Mouse (Mus musculus): Measurements from ENCODE around the gene Coro2b. TPM values are rescaled to one million over a fixed set of nuclear protein-coding genes. Genes with fewer than 3 reads are reported as not detected.

Coro2b gene
- polyA plus RNA-seq, 1 experiment from 2014 or later: 24.6 TPM

GRCm38 (mm10) chr9:62476782-62477487 is 59.9 kb downstream of the Coro2b start:
- H3K9ac ChIP-seq (ENCODE audit: low read length): peak overlapping the region; percentile 33
- peaks cover 17% of the 10 kb centered on the region for H3K4me1 ChIP-seq (replicated peaks; ENCODE audit: control insufficient read depth, insufficient read depth, low read length)
- H3K4me2 ChIP-seq (ENCODE audit: low read depth, low read length): no peak overlapping the region
- H3K27ac ChIP-seq (ENCODE audit: low read length): peak overlapping the region; percentile 78
- H3K4me3 ChIP-seq (ENCODE audit: low read length): no peak overlapping the region
- H3K27me3 ChIP-seq (ENCODE audit: control insufficient read depth, insufficient read depth, low read depth, low read length): no peaks in the 10 kb centered on the region
- H3K36me3 ChIP-seq (ENCODE audit: control insufficient read depth, insufficient read depth, low read length): no peaks in the 10 kb centered on the region
- 16% methylated on average over 11 of the region's 11 CpGs for whole genome bisulfite sequencing
- no peaks in the 10 kb centered on the region for H3K9me3 ChIP-seq (ENCODE audit: control insufficient read depth, low read length)
- ATAC-seq (ENCODE audit: low read depth): peak; percentile 97

GRCm38 (mm10) chr9:62474206-62474605 is 62.6 kb downstream of the Coro2b start:
- 64% methylated on average over 2 of the region's 2 CpGs for WGBS
- Histone ChIP-seq H3K4me2 (ENCODE audit: low read depth, low read length) (no peak overlapping the region), H3K9ac (ENCODE audit: low read length) (no peak overlapping the region), H3K27ac (ENCODE audit: low read length) (no peak overlapping the region), H3K4me3 (ENCODE audit: low read length) (no peak overlapping the region), H3K36me3 (ENCODE audit: control insufficient read depth, insufficient read depth, low read length) (no peaks in the 10 kb centered on the region), H3K9me3 (ENCODE audit: control insufficient read depth, low read length) (no peaks in the 10 kb centered on the region), H3K4me1 (replicated peaks; ENCODE audit: control insufficient read depth, insufficient read depth, low read length) (peaks cover 17% of the 10 kb centered on the region), H3K27me3 (ENCODE audit: control insufficient read depth, insufficient read depth, low read depth, low read length) (no peaks in the 10 kb centered on the region)
- no peak for ATAC-seq (ENCODE audit: low read depth)

GRCm38 (mm10) chr9:62471541-62472189 is 65.2 kb downstream of the Coro2b start:
- WGBS: 81% methylated on average over 14 of the region's 14 CpGs
- Histone ChIP-seq H3K4me2 (ENCODE audit: low read depth, low read length) (no peak overlapping the region), H3K27ac (ENCODE audit: low read length) (no peak overlapping the region), H3K9me3 (ENCODE audit: control insufficient read depth, low read length) (no peaks in the 10 kb centered on the region), H3K9ac (ENCODE audit: low read length) (no peak overlapping the region), H3K36me3 (ENCODE audit: control insufficient read depth, insufficient read depth, low read length) (no peaks in the 10 kb centered on the region), H3K27me3 (ENCODE audit: control insufficient read depth, insufficient read depth, low read depth, low read length) (no peaks in the 10 kb centered on the region), H3K4me1 (replicated peaks; ENCODE audit: control insufficient read depth, insufficient read depth, low read length) (peaks cover 6% of the 10 kb centered on the region), H3K4me3 (ENCODE audit: low read length) (no peak overlapping the region)
- no peak for ATAC-seq (ENCODE audit: low read depth)

- Histone ChIP-seq H3K27ac (ENCODE audit: low read length) (no peak overlapping the region), H3K9me3 (ENCODE audit: control insufficient read depth, low read length) (no peaks in the 10 kb centered on the region), H3K9ac (ENCODE audit: low read length) (no peak overlapping the region), H3K4me1 (replicated peaks; ENCODE audit: control insufficient read depth, insufficient read depth, low read length) (peaks cover 6% of the 10 kb centered on the region; the same call in 1 of the 2 replicates), H3K27me3 (ENCODE audit: control insufficient read depth, insufficient read depth, low read depth, low read length) (no peaks in the 10 kb centered on the region), H3K4me3 (ENCODE audit: low read length) (no peak overlapping the region), H3K36me3 (ENCODE audit: control insufficient read depth, insufficient read depth, low read length) (no peaks in the 10 kb centered on the region), H3K4me2 (ENCODE audit: low read depth, low read length) (no peak overlapping the region)
- ATAC-seq (ENCODE audit: low read depth): no peak
- WGBS: 85% methylated on average over 14 of the region's 14 CpGs
Observed at GRCm38 (mm10) chr9:62471041-62471440, 65.8 kb downstream of the Coro2b start.

GRCm38 (mm10) chr9:62470398-62470797 is 66.4 kb downstream of the Coro2b start:
- peak; percentile 61; the same call in 1 of the 2 replicates for ATAC-seq (ENCODE audit: low read depth)
- no peak overlapping the region for H3K4me2 ChIP-seq (ENCODE audit: low read depth, low read length)

GRCm38 (mm10) chr9:62469696-62470095 is 67.1 kb downstream of the Coro2b start:
- WGBS: 83% methylated on average over 10 of the region's 10 CpGs
- H3K4me2 ChIP-seq (ENCODE audit: low read depth, low read length): no peak overlapping the region
- no peaks in the 10 kb centered on the region for H3K9me3 ChIP-seq (ENCODE audit: control insufficient read depth, low read length)
- no peaks in the 10 kb centered on the region for H3K36me3 ChIP-seq (ENCODE audit: control insufficient read depth, insufficient read depth, low read length)
- H3K9ac ChIP-seq (ENCODE audit: low read length): no peak overlapping the region
- H3K4me3 ChIP-seq (ENCODE audit: low read length): no peak overlapping the region
- no peak for ATAC-seq (ENCODE audit: low read depth)
- no peak overlapping the region for H3K27ac ChIP-seq (ENCODE audit: low read length)
- H3K4me1 ChIP-seq (replicated peaks; ENCODE audit: control insufficient read depth, insufficient read depth, low read length): peaks cover 6% of the 10 kb centered on the region; the same call in 1 of the 2 replicates
- H3K27me3 ChIP-seq (ENCODE audit: control insufficient read depth, insufficient read depth, low read depth, low read length): no peaks in the 10 kb centered on the region

More at GRCm38 (mm10) chr9:62470398-62470797, 66.4 kb downstream of the Coro2b start:
- WGBS: 14% methylated on average over 1 of the region's 1 CpGs
- Histone ChIP-seq H3K27ac (ENCODE audit: low read length) (no peak overlapping the region), H3K9ac (ENCODE audit: low read length) (no peak overlapping the region), H3K4me3 (ENCODE audit: low read length) (no peak overlapping the region), H3K27me3 (ENCODE audit: control insufficient read depth, insufficient read depth, low read depth, low read length) (no peaks in the 10 kb centered on the region), H3K4me1 (replicated peaks; ENCODE audit: control insufficient read depth, insufficient read depth, low read length) (peaks cover 6% of the 10 kb centered on the region; the same call in 1 of the 2 replicates), H3K9me3 (ENCODE audit: control insufficient read depth, low read length) (no peaks in the 10 kb centered on the region), H3K36me3 (ENCODE audit: control insufficient read depth, insufficient read depth, low read length) (no peaks in the 10 kb centered on the region)

GRCm38 (mm10) chr9:62469143-62469542 is 67.7 kb downstream of the Coro2b start:
- H3K27me3 ChIP-seq (ENCODE audit: control insufficient read depth, insufficient read depth, low read depth, low read length): no peaks in the 10 kb centered on the region
- H3K4me1 ChIP-seq (replicated peaks; ENCODE audit: control insufficient read depth, insufficient read depth, low read length): peaks cover 1% of the 10 kb centered on the region; the same call in 1 of the 2 replicates
- no peaks in the 10 kb centered on the region for H3K36me3 ChIP-seq (ENCODE audit: control insufficient read depth, insufficient read depth, low read length)
- no peak for ATAC-seq (ENCODE audit: low read depth)
- WGBS: 73% methylated on average over 13 of the region's 13 CpGs
- no peak overlapping the region for H3K4me3 ChIP-seq (ENCODE audit: low read length)
- no peak overlapping the region for H3K4me2 ChIP-seq (ENCODE audit: low read depth, low read length)
- H3K9me3 ChIP-seq (ENCODE audit: control insufficient read depth, low read length): no peaks in the 10 kb centered on the region
- H3K9ac ChIP-seq (ENCODE audit: low read length): no peak overlapping the region
- no peak overlapping the region for H3K27ac ChIP-seq (ENCODE audit: low read length)

- H3K36me3 ChIP-seq (ENCODE audit: control insufficient read depth, insufficient read depth, low read length): no peaks in the 10 kb centered on the region
- no peak overlapping the region for H3K9ac ChIP-seq (ENCODE audit: low read length)
- no peak overlapping the region for H3K4me3 ChIP-seq (ENCODE audit: low read length)
- no peaks in the 10 kb centered on the region for H3K9me3 ChIP-seq (ENCODE audit: control insufficient read depth, low read length)
- ATAC-seq (ENCODE audit: low read depth): no peak
- no peaks in the 10 kb centered on the region for H3K27me3 ChIP-seq (ENCODE audit: control insufficient read depth, insufficient read depth, low read depth, low read length)
- H3K4me1 ChIP-seq (replicated peaks; ENCODE audit: control insufficient read depth, insufficient read depth, low read length): no peaks in the 10 kb centered on the region; the same call in 1 of the 2 replicates
- no peak overlapping the region for H3K4me2 ChIP-seq (ENCODE audit: low read depth, low read length)
- no peak overlapping the region for H3K27ac ChIP-seq (ENCODE audit: low read length)
- 72% methylated on average over 1 of the region's 1 CpGs for WGBS
Observed at GRCm38 (mm10) chr9:62467413-62467784, 69.4 kb downstream of the Coro2b start.

- H3K4me1 ChIP-seq (replicated peaks; ENCODE audit: control insufficient read depth, insufficient read depth, low read length): no peaks in the 10 kb centered on the region; the same call in 1 of the 2 replicates
- H3K36me3 ChIP-seq (ENCODE audit: control insufficient read depth, insufficient read depth, low read length): no peaks in the 10 kb centered on the region
- ATAC-seq (ENCODE audit: low read depth): no peak
- WGBS: 61% methylated on average over 11 of the region's 11 CpGs
- H3K9me3 ChIP-seq (ENCODE audit: control insufficient read depth, low read length): no peaks in the 10 kb centered on the region
- H3K9ac ChIP-seq (ENCODE audit: low read length): no peak overlapping the region
- no peak overlapping the region for H3K27ac ChIP-seq (ENCODE audit: low read length)
- H3K27me3 ChIP-seq (ENCODE audit: control insufficient read depth, insufficient read depth, low read depth, low read length): no peaks in the 10 kb centered on the region
- H3K4me3 ChIP-seq (ENCODE audit: low read length): no peak overlapping the region
- no peak overlapping the region for H3K4me2 ChIP-seq (ENCODE audit: low read depth, low read length)
Observed at GRCm38 (mm10) chr9:62466742-62467412, 70.0 kb downstream of the Coro2b start.

Data from lung, embryonic 16.5 days (tissue).